Mouse (Mus musculus) heart, embryonic 14.5 days (tissue): ENCODE measurements at regions not wholly inside any gene's neighbourhood (a gene's known extent, or its start where the extent isn't known, plus 50 kb on each side); places are given as distances from the start of the nearest gene placed in this dataset.
"Not testable (repeated sequence)": the region's sequence is repeated elsewhere in the genome, so short reads cannot be mapped to it uniquely, and the experiment has no call there.

Experiments used
- ATAC-seq: fragments of 200-750 bp; cut with Nextera tagmentation; 2 replicates; pipeline ENCODE4 v1.8.0; 2017; ENCODE audit warnings: low read depth, moderate TSS enrichment; ENCODE audit not compliant: insufficient number of reproducible peaks, insufficient read depth, low FRiP score
- H3K27ac ChIP-seq, 2 experiments: fragments of 200-500 bp in 1 of 2; fragments of 300-500 bp in 1 of 2; sonication (generic) in 1 of 2; replicated peaks in 1 of 2; 2 replicates each; pipeline ENCODE4 v1.5.1; 2012 to 2014; ENCODE audit warnings: low read depth in 2 of 2, low read length in 2 of 2, control low read depth in 1 of 2, mild to moderate bottlenecking in 1 of 2, mixed read lengths in 1 of 2; ENCODE audit not compliant: control insufficient read depth in 1 of 2, insufficient read depth in 1 of 2
- H3K27me3 ChIP-seq: fragments of 300-500 bp; sonication (generic); 2 replicates; pipeline ENCODE4 v1.6.1; 2014; ENCODE audit warnings: mild to moderate bottlenecking, low read length, control low read depth; ENCODE audit not compliant: control insufficient read depth, insufficient read depth
- H3K36me3 ChIP-seq: fragments of 300-500 bp; sonication (generic); 2 replicates; pipeline ENCODE4 v1.6.1; 2014; ENCODE audit warnings: mild to moderate bottlenecking, control low read depth, low read length, mixed read lengths; ENCODE audit not compliant: control insufficient read depth, insufficient read depth
- H3K4me1 ChIP-seq, 2 experiments: fragments of 200-500 bp in 1 of 2; fragments of 300-500 bp in 1 of 2; sonication (generic) in 1 of 2; 2 replicates each; pipeline ENCODE4 v1.6.1; 2012 to 2014; ENCODE audit warnings: low read length in 2 of 2, control low read depth in 1 of 2, mixed read lengths in 1 of 2; ENCODE audit not compliant: control insufficient read depth in 2 of 2, insufficient read depth in 2 of 2
- H3K4me2 ChIP-seq: fragments of 300-500 bp; sonication (generic); 2 replicates; pipeline ENCODE4 v1.6.1; 2014; ENCODE audit warnings: mild to moderate bottlenecking, low read length
- H3K4me3 ChIP-seq, 2 experiments: fragments of 200-500 bp in 1 of 2; fragments of 300-500 bp in 1 of 2; sonication (generic) in 1 of 2; 2 replicates each; pipeline ENCODE4 v1.5.1; 2012 to 2014; ENCODE audit warnings: low read length in 2 of 2, mild to moderate bottlenecking in 2 of 2, control low read depth in 1 of 2, low read depth in 1 of 2, moderate library complexity in 1 of 2; ENCODE audit not compliant: control insufficient read depth in 1 of 2, insufficient read depth in 1 of 2
- H3K9ac ChIP-seq: fragments of 300-500 bp; sonication (generic); 2 replicates; pipeline ENCODE4 v1.6.1; 2014; ENCODE audit warnings: mild to moderate bottlenecking, low read length
- H3K9me3 ChIP-seq: fragments of 300-500 bp; sonication (generic); 2 replicates; pipeline ENCODE4 v1.6.1; 2016; ENCODE audit warnings: low read length, control low read depth; ENCODE audit not compliant: control insufficient read depth
- WGBS: fragments of 180-500 bp; shearing (Covaris S2); extraction: QIAGEN DNeasy Blood & Tissue Kit; methylation state at CpG from one replicate; pipeline ENCODE4 v1.1.7; 2014; 5-methylcytosine and 5-hydroxymethylcytosine counted together

DNA sequence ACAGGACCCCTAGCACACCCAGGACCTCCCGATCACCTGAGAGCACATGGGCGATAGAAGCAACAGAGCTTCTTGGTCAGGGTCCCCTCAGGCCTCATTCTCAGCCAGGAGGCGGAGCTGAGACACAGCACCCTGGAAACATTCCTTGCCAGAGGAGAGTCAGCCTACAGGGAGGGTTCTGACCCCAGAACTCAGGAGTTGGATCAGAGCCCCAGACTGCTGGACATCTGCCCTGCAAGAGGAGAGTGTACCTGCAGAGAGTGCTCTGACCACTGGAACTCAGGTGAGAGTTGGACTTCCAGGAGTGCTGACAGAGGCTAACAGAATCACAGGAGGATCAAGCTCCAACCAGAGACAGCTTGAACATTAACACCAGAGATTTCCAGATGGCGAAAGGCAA is 76.1 kb downstream of the Gpr85 start:
- not testable (repeated sequence) for H3K9ac ChIP-seq

DNA sequence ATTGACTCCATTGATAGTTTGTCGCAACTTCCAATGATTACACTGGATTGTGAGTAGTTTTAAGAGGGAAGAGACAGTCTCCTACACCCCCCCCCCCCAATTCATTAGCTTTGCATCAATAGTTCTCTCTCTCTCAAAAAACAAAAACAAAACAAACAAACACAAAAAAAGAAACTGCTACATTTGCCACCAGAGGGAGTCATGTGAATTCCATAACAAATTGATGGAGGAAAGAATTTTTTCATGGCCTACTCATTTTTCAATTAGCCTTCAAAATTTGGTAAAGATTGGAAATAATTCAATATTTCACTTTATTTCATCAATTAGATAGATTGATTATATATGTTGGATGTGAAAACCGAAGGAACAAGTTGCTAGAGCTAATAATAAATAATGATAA is 80.3 kb downstream of the Gpr85 start:
- WGBS = 70% methylated on average over 2 of the region's 2 CpGs
- no peaks in the 10 kb centered on the region for H3K9me3 ChIP-seq
- no peak for ATAC-seq
- no peaks in the 10 kb centered on the region for H3K36me3 ChIP-seq
- H3K4me3 ChIP-seq = no peak overlapping the region
- no peak overlapping the region for H3K4me2 ChIP-seq
- H3K4me1 ChIP-seq = no peaks in the 10 kb centered on the region
- H3K9ac ChIP-seq = no peak overlapping the region
- H3K27me3 ChIP-seq = no peaks in the 10 kb centered on the region
- no peak overlapping the region for H3K27ac ChIP-seq

More for the DNA sequence above, 76.1 kb downstream of the Gpr85 start:
- not testable (repeated sequence) for H3K27ac ChIP-seq, H3K4me3 ChIP-seq, H3K36me3 ChIP-seq, H3K4me1 ChIP-seq, H3K9me3 ChIP-seq, ATAC-seq, H3K27me3 ChIP-seq, H3K4me2 ChIP-seq
- WGBS = 90% methylated on average over 4 of the region's 4 CpGs

- H3K4me3 ChIP-seq = no peak overlapping the region
- H3K4me2 ChIP-seq = no peak overlapping the region
- H3K4me1 ChIP-seq = no peaks in the 10 kb centered on the region
- no peaks in the 10 kb centered on the region for H3K9me3 ChIP-seq
- H3K27ac ChIP-seq = no peak overlapping the region
- H3K9ac ChIP-seq = no peak overlapping the region
- H3K27me3 ChIP-seq = no peaks in the 10 kb centered on the region
- ATAC-seq = no peak
- no peaks in the 10 kb centered on the region for H3K36me3 ChIP-seq
These were observed 80.8 kb downstream of the Gpr85 start for GRCm38 (mm10) chr6:13758946-13759345.

DNA sequence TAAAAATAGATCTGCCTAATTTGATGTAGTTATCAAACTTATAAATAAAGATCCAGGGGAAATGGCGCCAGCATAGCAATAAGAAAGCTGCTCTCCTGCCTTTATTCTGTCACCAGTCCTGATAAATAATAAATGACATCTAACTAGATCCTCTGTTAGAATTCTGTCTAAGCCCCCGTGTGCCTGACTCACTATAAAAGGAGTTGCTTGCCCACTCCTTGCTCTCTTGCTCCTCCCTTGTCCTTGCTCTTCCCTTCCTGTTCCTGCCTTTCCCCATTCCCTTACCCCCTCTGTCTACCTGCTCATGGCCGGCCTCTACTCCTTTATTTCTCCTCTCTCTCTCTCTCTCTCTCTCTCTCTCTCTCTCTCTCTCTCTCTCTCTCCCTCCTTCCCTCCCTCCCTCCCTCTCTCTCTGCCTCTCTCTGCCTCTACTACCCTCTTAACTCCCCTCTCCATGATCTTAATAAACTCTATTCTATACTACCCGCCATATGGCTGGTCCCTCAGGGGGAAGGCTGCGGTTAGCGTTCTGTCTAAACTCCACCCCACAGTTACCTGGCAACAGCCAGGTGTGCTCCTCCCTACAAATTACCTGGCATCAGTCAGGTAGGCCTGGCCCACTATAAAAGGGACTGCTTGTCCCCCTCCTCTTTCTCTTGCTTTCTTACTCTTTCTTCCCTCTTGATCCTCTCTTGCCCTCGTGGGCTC is 71.3 kb upstream of the Bmt2 start:
- Histone ChIP-seq H3K4me1 (peaks cover 4% of the 10 kb centered on the region in 2 experiments; a peak in 3 of 4 replicates), H3K4me2 (no peak overlapping the region), H3K9me3 (no peaks in the 10 kb centered on the region), H3K27me3 (no peaks in the 10 kb centered on the region), H3K4me3 (no peak overlapping the region), H3K9ac (no peak overlapping the region), H3K36me3 (no peaks in the 10 kb centered on the region), H3K27ac (no peak overlapping the region)
- ATAC-seq = no peak
- 59% methylated on average over 7 of the region's 7 CpGs for WGBS

DNA sequence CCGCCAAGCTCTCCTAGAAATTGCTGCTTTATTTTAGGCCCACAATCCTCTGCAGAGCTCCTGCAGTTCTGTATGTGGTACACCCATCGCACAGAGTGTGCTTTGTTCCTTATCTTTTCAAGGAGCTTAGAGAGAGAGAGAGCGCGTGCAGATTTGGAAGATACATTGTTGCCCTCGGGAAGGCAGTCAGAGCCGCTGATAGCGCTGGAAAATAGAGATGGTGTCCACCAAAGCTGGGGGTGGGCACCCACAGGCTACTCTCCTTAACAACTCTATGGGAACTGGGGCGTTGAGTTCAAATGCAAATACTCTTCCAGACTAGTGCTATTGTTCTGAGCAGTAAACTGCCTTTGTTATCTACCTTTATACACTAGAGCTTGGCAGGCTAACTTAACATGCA is 70.2 kb upstream of the Bmt2 start:
- H3K4me2 ChIP-seq = peak overlapping the region; percentile 24; the same call in 1 of the 2 replicates
- H3K4me3 ChIP-seq = no peak overlapping the region
- no peaks in the 10 kb centered on the region for H3K36me3 ChIP-seq
- no peak overlapping the region for H3K27ac ChIP-seq
- no peaks in the 10 kb centered on the region for H3K27me3 ChIP-seq
- no peak for ATAC-seq
- no peak overlapping the region for H3K9ac ChIP-seq
- 14% methylated on average over 8 of the region's 8 CpGs for WGBS
- no peaks in the 10 kb centered on the region for H3K9me3 ChIP-seq
- peaks cover 4% of the 10 kb centered on the region in 2 experiments; a peak in 3 of 4 replicates for H3K4me1 ChIP-seq

DNA sequence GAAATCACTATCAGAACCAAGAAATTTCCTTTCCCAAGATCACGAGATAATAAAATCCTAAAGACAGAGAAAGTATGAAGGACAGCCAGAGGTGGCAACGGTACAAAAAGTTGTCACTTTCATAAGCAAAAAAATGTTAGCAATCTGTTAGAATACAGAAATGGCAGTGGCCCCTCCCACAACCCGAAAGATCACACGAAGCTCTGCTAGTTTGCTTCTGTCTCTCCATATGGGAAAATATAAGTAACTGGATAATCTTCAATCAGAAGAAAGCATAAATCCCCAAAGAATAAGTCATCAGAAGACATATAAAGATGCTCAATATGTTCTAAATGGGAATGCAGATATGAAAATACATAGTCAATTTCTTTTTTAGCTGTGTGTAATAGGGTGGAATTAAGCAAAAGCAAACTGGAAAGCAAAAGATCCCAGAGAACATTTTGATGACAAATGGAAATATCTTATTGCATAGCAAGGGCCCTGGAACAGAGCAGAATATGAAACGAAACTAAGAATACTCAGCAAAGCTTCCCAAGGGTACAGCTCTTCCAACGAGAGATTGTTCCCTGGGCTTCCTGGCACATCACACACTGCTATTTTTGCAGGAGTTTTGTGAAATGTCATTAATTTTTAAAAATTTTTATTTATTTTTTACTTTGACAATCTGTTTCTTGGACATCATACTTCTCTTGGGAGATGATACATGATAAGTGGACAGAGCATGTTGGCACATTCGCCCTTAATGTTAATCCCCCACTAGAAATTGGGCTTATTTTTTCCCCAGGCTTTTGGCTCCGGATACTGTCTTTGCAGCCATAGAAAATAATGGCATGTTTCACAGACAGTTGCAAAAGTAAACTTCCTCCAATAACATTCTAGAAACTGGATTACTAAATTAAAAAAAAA is 69.1 kb upstream of the Bmt2 start:
- Histone ChIP-seq H3K27ac (no peak overlapping the region), H3K36me3 (no peaks in the 10 kb centered on the region), H3K9ac (no peak overlapping the region), H3K4me2 (no peak overlapping the region), H3K4me1 (peaks cover 4% of the 10 kb centered on the region in 2 experiments; a peak in 3 of 4 replicates), H3K9me3 (no peaks in the 10 kb centered on the region), H3K4me3 (no peak overlapping the region), H3K27me3 (no peaks in the 10 kb centered on the region)
- WGBS = 83% methylated on average over 8 of the region's 8 CpGs
- no peak for ATAC-seq
